Mouse (Mus musculus): ENCODE data around the gene Amd1.

DNA sequence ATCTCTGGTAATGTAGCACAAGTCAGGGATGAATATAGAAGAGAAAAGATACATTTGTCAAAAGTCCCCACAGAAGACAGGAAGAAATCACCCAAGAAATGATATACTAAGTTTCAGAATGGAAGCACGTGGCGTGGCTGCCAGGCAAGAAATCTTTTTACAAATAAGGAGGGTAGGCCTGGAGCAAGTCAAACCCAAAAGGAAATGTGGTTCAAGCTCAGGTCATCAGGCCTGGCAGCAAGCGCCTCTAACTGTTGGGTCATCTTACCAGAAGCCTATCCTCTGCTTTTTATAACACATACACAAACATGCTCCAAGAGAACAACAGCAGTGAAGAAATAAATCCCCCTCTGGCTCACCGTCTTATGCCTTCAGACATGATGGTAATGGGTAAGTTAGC lies 10.8 kb upstream of the Amd1 start:
- TF ChIP-seq CHD2 (IDR thresholded peaks at IDR 0.05; ENCODE audit: low read length) (no peak), CTCF (IDR thresholded peaks at IDR 0.05 in 2 of 3, conservative IDR thresholded peaks at IDR 0.05 in 1 of 3; ENCODE audit: control insufficient read depth in 1 of 3, insufficient read depth in 1 of 3, low read depth in 2 of 3, low read length in 3 of 3, poor library complexity in 1 of 3, severe bottlenecking in 1 of 3) (no peak), SIN3A (IDR thresholded peaks at IDR 0.05; ENCODE audit: low read length) (no peak), POLR2A (IDR thresholded peaks at IDR 0.05; ENCODE audit: control insufficient read depth in 1 of 2, insufficient read depth in 1 of 2, low read depth in 1 of 2, low read length in 2 of 2, poor library complexity in 1 of 2) (no peak), NELFE (IDR thresholded peaks at IDR 0.05; ENCODE audit: low read depth, low read length) (no peak)

Measured in MEL (cell line).